Comparison of ENCODE assay signal across 8 mouse cellular contexts in the genomic region with DNA sequence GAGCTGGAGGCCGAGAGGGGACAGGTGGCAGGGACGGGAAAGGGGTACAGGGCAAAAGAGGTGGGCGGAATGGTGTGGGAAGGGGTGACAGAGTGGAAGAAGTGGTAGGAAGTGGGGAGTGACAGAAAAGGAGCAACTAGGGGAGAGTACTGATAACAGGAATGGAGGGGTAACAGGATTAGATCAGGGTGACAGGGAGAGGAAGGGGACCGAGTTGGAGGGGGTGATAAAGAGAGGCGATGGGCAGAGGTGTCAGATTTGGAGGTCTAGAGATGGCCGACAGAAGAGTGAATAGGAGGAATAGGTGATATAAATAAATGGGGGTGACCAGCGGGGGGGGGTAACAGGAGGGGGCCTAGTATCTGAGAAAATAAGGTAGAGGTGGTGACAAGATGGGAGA. TPM values are rescaled to one million over a fixed set of nuclear protein-coding genes. Genes with fewer than 3 reads are reported as not detected.
A peak's percentile ranks its signal among the peaks of the same experiment; 100 is the strongest.
DNase-seq lines count a peak whose midpoint lies in the region; ATAC-seq and TF ChIP-seq lines count a peak whose summit lies in the region.

No protein-coding gene starts in this region.

- peaks cover 16% of the 10 kb centered on the region; the same call in 1 of the 2 replicates for H3K36me3 ChIP-seq in heart, embryonic 11.5 days (ENCODE audit: control insufficient read depth, insufficient read depth, low read length)
- no peaks in the 10 kb centered on the region for H3K36me3 ChIP-seq in C2C12 (ENCODE audit: control insufficient read depth, insufficient read depth)
- peaks cover 26% of the 10 kb centered on the region for H3K36me3 ChIP-seq in forebrain, embryonic 12.5 days (replicated peaks)
- peaks cover 30% of the 10 kb centered on the region for H3K36me3 ChIP-seq in liver, embryonic 13.5 days

- TF ChIP-seq CTCF in C2C12 (IDR thresholded peaks at IDR 0.05; ENCODE audit: control insufficient read depth, insufficient read depth, insufficient read length) = no peak

- peak overlapping the region; percentile 91 for H3K4me3 ChIP-seq in heart, embryonic 11.5 days (ENCODE audit: low read depth, low read length)
- peak overlapping the region; percentile 49 for H3K4me3 ChIP-seq in C2C12 (ENCODE audit: insufficient read depth, poor library complexity, severe bottlenecking)
- H3K4me3 ChIP-seq in forebrain, embryonic 12.5 days (replicated peaks) = peak overlapping the region; percentile 69
- peak overlapping the region; percentile 74 for H3K4me3 ChIP-seq in liver, embryonic 13.5 days (replicated peaks)

- H3K4me2 ChIP-seq in heart, embryonic 11.5 days = peak overlapping the region; percentile 87
- H3K4me2 ChIP-seq in forebrain, embryonic 12.5 days = peak overlapping the region; percentile 68
- H3K4me2 ChIP-seq in liver, embryonic 13.5 days = peak overlapping the region; percentile 94

- no peak for DNase-seq in heart, adult 8-10 months (ENCODE audit: low spot score)
- no peak for DNase-seq in liver, embryonic 13.5 days
- no peak for DNase-seq in B cell, adult 2 months
- no peak for DNase-seq in gastrocnemius, postnatal 36 days
- no peak for DNase-seq in layer of hippocampus, postnatal 25 days (ENCODE audit: extremely low spot score in 1 of 2, low spot score in 1 of 2)

- peaks cover 3% of the 10 kb centered on the region for H3K79me3 ChIP-seq in C2C12 (ENCODE audit: low read depth)

- peak overlapping the region; percentile 50 for H3ac ChIP-seq in C2C12 (ENCODE audit: control insufficient read depth, insufficient read length, low read depth)

- WGBS in heart, embryonic 11.5 days (ENCODE audit: insufficient replicate concordance) = under 1% methylated on average over 7 of the region's 7 CpGs
- WGBS in forebrain, embryonic 12.5 days = 6% methylated on average over 7 of the region's 7 CpGs
- WGBS in liver, embryonic 13.5 days (ENCODE audit: insufficient replicate concordance) = 2% methylated on average over 7 of the region's 7 CpGs

- H3K79me2 ChIP-seq in C2C12 (ENCODE audit: control insufficient read depth, insufficient read depth) = no peaks in the 10 kb centered on the region

- intact Hi-C loops in gastrocnemius, postnatal 36 days (cut with DNase I) = no loop called here

- H3K4me1 ChIP-seq in heart, embryonic 11.5 days (ENCODE audit: control insufficient read depth, insufficient read depth, low read length) = peaks cover 28% of the 10 kb centered on the region
- H3K4me1 ChIP-seq in forebrain, embryonic 12.5 days = peaks cover 23% of the 10 kb centered on the region
- H3K4me1 ChIP-seq in liver, embryonic 13.5 days (replicated peaks) = peaks cover 82% of the 10 kb centered on the region

- H3K27me3 ChIP-seq in heart, embryonic 11.5 days (ENCODE audit: control insufficient read depth, insufficient read depth, low read length) = no peaks in the 10 kb centered on the region
- no peaks in the 10 kb centered on the region for H3K27me3 ChIP-seq in C2C12 (ENCODE audit: control insufficient read depth, insufficient read depth, insufficient read length)
- no peaks in the 10 kb centered on the region for H3K27me3 ChIP-seq in forebrain, embryonic 12.5 days
- no peaks in the 10 kb centered on the region for H3K27me3 ChIP-seq in liver, embryonic 13.5 days

- no peak for ATAC-seq in heart, embryonic 11.5 days (replicated peaks; ENCODE audit: insufficient number of reproducible peaks, low FRiP score, low TSS enrichment)
- 0 out of 2 replicates have a peak, but pooled peaks have one; percentile 0 for ATAC-seq in forebrain, embryonic 12.5 days (ENCODE audit: low FRiP score)
- ATAC-seq in liver, embryonic 13.5 days (ENCODE audit: low read depth) = no peak

- H3K9me3 ChIP-seq in heart, embryonic 11.5 days (replicated peaks; ENCODE audit: control insufficient read depth, low read length) = no peaks in the 10 kb centered on the region
- H3K9me3 ChIP-seq in forebrain, embryonic 12.5 days = no peaks in the 10 kb centered on the region
- no peaks in the 10 kb centered on the region for H3K9me3 ChIP-seq in liver, embryonic 13.5 days (replicated peaks)

- peak overlapping the region; percentile 91 for H3K9ac ChIP-seq in heart, embryonic 11.5 days (ENCODE audit: low read depth, low read length)
- peak overlapping the region; percentile 87 for H3K9ac ChIP-seq in forebrain, embryonic 12.5 days
- H3K9ac ChIP-seq in liver, embryonic 13.5 days = peak overlapping the region; percentile 94

- peak overlapping the region; percentile 85 for H3K27ac ChIP-seq in heart, embryonic 11.5 days (ENCODE audit: low read depth, low read length)
- peak overlapping the region; percentile 85 for H3K27ac ChIP-seq in forebrain, embryonic 12.5 days
- H3K27ac ChIP-seq in liver, embryonic 13.5 days = peak overlapping the region; percentile 96

TF ChIP-seq in C2C12, 6 proteins besides CTCF, POLR2A, EP300 and RAD21:
- TF ChIP-seq MAX (IDR thresholded peaks at IDR 0.05) (no peak), FOSL1 (IDR thresholded peaks at IDR 0.05; ENCODE audit: insufficient read depth, low read length, poor library complexity, severe bottlenecking) (no peak), MYOG (IDR thresholded peaks at IDR 0.05; ENCODE audit: control insufficient read depth, extremely low read depth, insufficient read length) (no peak), MYOD1 (IDR thresholded peaks at IDR 0.05; ENCODE audit: control insufficient read depth, insufficient read length, low read depth) (no peak), CEBPB (IDR thresholded peaks at IDR 0.05; ENCODE audit: low read depth) (no peak)

RNA-seq across cellular contexts. Expression of gene Cic, which starts 1.1 kb away (rescaled TPM):
- 25.0 and 31.5 TPM in 2 replicates for polyA plus RNA-seq in heart, embryonic 11.5 days (2014; fragmentation: Nextera tagmentation; extraction: Ambion mirVana)
- 10 to 100 TPM; 52.0 to 71.5 (median 59.6) TPM for total RNA-seq in heart, adult 8-10 months (2022)
- polyA plus RNA-seq in C2C12 (2012; fragmentation: generic; extraction: Trizol) = 79.5 TPM
- polyA plus RNA-seq in forebrain, embryonic 12.5 days (2016; fragmentation: Nextera tagmentation; extraction: Ambion mirVana) = 40.8 and 46.9 TPM in 2 replicates
- 9.7 and 10.4 TPM in 2 replicates for polyA plus RNA-seq in liver, embryonic 13.5 days (2015; fragmentation: Nextera tagmentation; extraction: Ambion mirVana)
- total RNA-seq in gastrocnemius, postnatal 36 days (2021) = 10 to 100 TPM; 31.4 to 37.6 TPM
- 100 to 1,000 TPM; 176 to 220 TPM for total RNA-seq in layer of hippocampus, postnatal 25 days (2021)

RNA-seq across cellular contexts. Expression of gene Erf, which starts 18.0 kb away (rescaled TPM):
- polyA plus RNA-seq in heart, embryonic 11.5 days (2014; fragmentation: Nextera tagmentation; extraction: Ambion mirVana) = 20.5 and 25.0 TPM in 2 replicates
- 10 to 100 TPM; 17.2 to 22.5 (median 21.2) TPM for total RNA-seq in heart, adult 8-10 months (2022)
- 61.8 TPM for polyA plus RNA-seq in C2C12 (2012; fragmentation: generic; extraction: Trizol)
- 10.3 and 13.0 TPM in 2 replicates for polyA plus RNA-seq in forebrain, embryonic 12.5 days (2016; fragmentation: Nextera tagmentation; extraction: Ambion mirVana)
- polyA plus RNA-seq in liver, embryonic 13.5 days (2015; fragmentation: Nextera tagmentation; extraction: Ambion mirVana) = 4.3 TPM in 2 replicates
- total RNA-seq in gastrocnemius, postnatal 36 days (2021) = 1 to 10 TPM; 5.0 to 6.1 TPM
- 10 to 100 TPM; 44.4 to 51.1 TPM for total RNA-seq in layer of hippocampus, postnatal 25 days (2021)

RNA-seq across cellular contexts. Expression of gene Pafah1b3, which starts 29.2 kb away (rescaled TPM):
- 141 and 158 TPM in 2 replicates for polyA plus RNA-seq in heart, embryonic 11.5 days (2014; fragmentation: Nextera tagmentation; extraction: Ambion mirVana)
- 1 to 10 TPM; 3.9 to 4.6 (median 3.9) TPM for total RNA-seq in heart, adult 8-10 months (2022)
- 90.8 TPM for polyA plus RNA-seq in C2C12 (2012; fragmentation: generic; extraction: Trizol)
- polyA plus RNA-seq in forebrain, embryonic 12.5 days (2016; fragmentation: Nextera tagmentation; extraction: Ambion mirVana) = 378 and 384 TPM in 2 replicates
- polyA plus RNA-seq in liver, embryonic 13.5 days (2015; fragmentation: Nextera tagmentation; extraction: Ambion mirVana) = 29.3 and 31.6 TPM in 2 replicates
- total RNA-seq in gastrocnemius, postnatal 36 days (2021) = 1 to 10 TPM in 1 of 2 experiments, under 1 TPM in 1; 0.86 to 1.3 TPM
- 10 to 100 TPM; 19.2 to 25.2 TPM for total RNA-seq in layer of hippocampus, postnatal 25 days (2021)

RNA-seq across cellular contexts. Expression of gene Gsk3a, which starts 30.9 kb away (rescaled TPM):
- 10.4 and 11.6 TPM in 2 replicates for polyA plus RNA-seq in heart, embryonic 11.5 days (2014; fragmentation: Nextera tagmentation; extraction: Ambion mirVana)
- total RNA-seq in heart, adult 8-10 months (2022) = 10 to 100 TPM; 66.1 to 71.3 (median 68.3) TPM
- 87.3 TPM for polyA plus RNA-seq in C2C12 (2012; fragmentation: generic; extraction: Trizol)
- polyA plus RNA-seq in forebrain, embryonic 12.5 days (2016; fragmentation: Nextera tagmentation; extraction: Ambion mirVana) = 15.9 and 17.5 TPM in 2 replicates
- 6.2 and 6.3 TPM in 2 replicates for polyA plus RNA-seq in liver, embryonic 13.5 days (2015; fragmentation: Nextera tagmentation; extraction: Ambion mirVana)
- total RNA-seq in gastrocnemius, postnatal 36 days (2021) = 10 to 100 TPM; 64.0 to 69.6 TPM
- total RNA-seq in layer of hippocampus, postnatal 25 days (2021) = 100 to 1,000 TPM; 195 to 200 TPM

RNA-seq across cellular contexts. Expression of gene Prr19, which starts 32.6 kb away (rescaled TPM):
- 0.54 and 0.63 TPM in 2 replicates for polyA plus RNA-seq in heart, embryonic 11.5 days (2014; fragmentation: Nextera tagmentation; extraction: Ambion mirVana)
- not detected for total RNA-seq in heart, adult 8-10 months (2022)
- not detected for polyA plus RNA-seq in C2C12 (2012; fragmentation: generic; extraction: Trizol)
- polyA plus RNA-seq in forebrain, embryonic 12.5 days (2016; fragmentation: Nextera tagmentation; extraction: Ambion mirVana) = 1.3 and 1.7 TPM in 2 replicates
- not detected in 2 replicates for polyA plus RNA-seq in liver, embryonic 13.5 days (2015; fragmentation: Nextera tagmentation; extraction: Ambion mirVana)
- not detected for total RNA-seq in gastrocnemius, postnatal 36 days (2021)
- total RNA-seq in layer of hippocampus, postnatal 25 days (2021) = not detected
